Mouse (Mus musculus): Measurements from ENCODE around the gene Taok3. TPM values are rescaled to one million over a fixed set of nuclear protein-coding genes. Genes with fewer than 3 reads are reported as not detected.

The Taok3 gene
- polyA plus RNA-seq, 1 experiment from 2014 or later: 58.1 TPM

DNA sequence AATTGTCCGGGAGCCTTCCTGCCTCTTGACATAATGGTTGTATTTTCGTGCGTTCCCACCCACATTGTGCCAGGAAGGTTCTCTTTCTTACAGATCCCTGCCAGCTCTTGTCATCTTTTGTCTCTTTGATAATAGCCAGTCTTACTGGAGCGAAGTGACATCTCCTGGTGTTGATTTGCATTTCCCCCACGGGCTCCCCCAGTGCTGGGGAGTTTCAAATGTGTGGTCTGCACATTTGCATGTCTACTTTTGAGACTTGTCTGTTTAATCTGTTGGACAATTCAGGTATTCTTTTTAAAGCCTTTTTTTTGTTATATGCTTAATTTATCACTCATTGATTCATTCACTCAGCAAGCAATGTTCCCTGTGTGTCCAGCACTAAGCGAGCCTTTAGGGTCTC is 58.1 kb downstream of the Taok3 start:
- WGBS: 15% methylated on average over 6 of the region's 6 CpGs
- H3K4me2 ChIP-seq (ENCODE audit: low read length): no peak overlapping the region
- no peaks in the 10 kb centered on the region for H3K36me3 ChIP-seq (ENCODE audit: control insufficient read depth, insufficient read depth)
- no peak overlapping the region for H3K27ac ChIP-seq (ENCODE audit: low read length)
- no peak for ATAC-seq
- no peak overlapping the region for H3K4me3 ChIP-seq (replicated peaks; ENCODE audit: low read length)
- no peaks in the 10 kb centered on the region for H3K4me1 ChIP-seq (replicated peaks; ENCODE audit: control insufficient read depth, insufficient read depth, low read length)
- no peak overlapping the region for H3K9ac ChIP-seq (replicated peaks; ENCODE audit: low read depth, low read length)
- no peaks in the 10 kb centered on the region for H3K9me3 ChIP-seq (ENCODE audit: control insufficient read depth, low read length)
- no peaks in the 10 kb centered on the region for H3K27me3 ChIP-seq (replicated peaks; ENCODE audit: control insufficient read depth, insufficient read depth, low read length)

DNA sequence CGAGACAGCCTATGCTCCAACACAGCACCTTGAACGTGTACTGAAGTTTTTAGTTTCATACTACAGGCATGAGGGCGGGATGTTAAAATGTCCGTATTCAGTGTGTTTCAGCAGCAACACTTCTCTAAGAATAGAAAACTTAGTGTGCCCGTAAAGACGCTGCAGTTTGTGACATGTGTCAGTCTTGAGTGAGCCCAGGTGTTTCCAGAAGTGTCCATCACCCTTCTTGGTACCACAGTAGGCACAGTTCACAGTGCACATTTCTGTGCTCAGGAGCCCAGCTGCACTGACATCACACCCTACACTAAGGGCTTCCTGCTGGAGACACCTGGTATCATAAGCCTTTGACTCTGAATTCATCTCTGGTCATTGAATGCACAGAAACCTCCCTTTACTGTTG is 58.6 kb downstream of the Taok3 start:
- WGBS: 54% methylated on average over 6 of the region's 6 CpGs
- Histone ChIP-seq H3K9ac (replicated peaks; ENCODE audit: low read depth, low read length) (no peak overlapping the region), H3K4me2 (ENCODE audit: low read length) (no peak overlapping the region), H3K27ac (ENCODE audit: low read length) (no peak overlapping the region), H3K36me3 (ENCODE audit: control insufficient read depth, insufficient read depth) (no peaks in the 10 kb centered on the region), H3K9me3 (ENCODE audit: control insufficient read depth, low read length) (no peaks in the 10 kb centered on the region), H3K4me1 (replicated peaks; ENCODE audit: control insufficient read depth, insufficient read depth, low read length) (no peaks in the 10 kb centered on the region), H3K4me3 (replicated peaks; ENCODE audit: low read length) (no peak overlapping the region), H3K27me3 (replicated peaks; ENCODE audit: control insufficient read depth, insufficient read depth, low read length) (no peaks in the 10 kb centered on the region)
- ATAC-seq: no peak

DNA sequence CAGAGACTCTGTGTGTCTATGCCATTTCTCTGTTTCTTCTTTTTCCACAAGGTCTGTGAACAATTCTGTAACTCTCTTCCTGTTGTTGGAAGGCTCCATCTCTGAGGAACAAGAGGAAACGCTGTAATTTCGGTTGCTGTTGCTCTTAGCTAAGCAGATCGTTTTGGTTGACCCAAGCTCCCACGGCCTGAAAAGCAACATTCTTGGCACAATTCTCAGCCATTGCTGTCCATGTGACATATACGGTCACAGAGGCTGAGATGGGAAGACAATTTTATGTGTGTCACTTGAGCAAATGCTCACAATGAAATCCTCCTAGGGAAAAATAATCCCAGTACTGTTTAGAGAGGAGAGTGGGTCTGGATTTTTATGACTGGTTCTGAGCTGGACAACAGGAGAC is 62.0 kb downstream of the Taok3 start:
- Histone ChIP-seq H3K9ac (replicated peaks; ENCODE audit: low read depth, low read length) (no peak overlapping the region), H3K4me2 (ENCODE audit: low read length) (no peak overlapping the region), H3K27ac (ENCODE audit: low read length) (no peak overlapping the region), H3K4me1 (replicated peaks; ENCODE audit: control insufficient read depth, insufficient read depth, low read length) (no peaks in the 10 kb centered on the region), H3K36me3 (ENCODE audit: control insufficient read depth, insufficient read depth) (no peaks in the 10 kb centered on the region; the same call in 1 of the 2 replicates), H3K9me3 (ENCODE audit: control insufficient read depth, low read length) (0 out of 2 replicates have a peak, but pooled peaks cover 2% of the 10 kb centered on the region), H3K4me3 (replicated peaks; ENCODE audit: low read length) (no peak overlapping the region), H3K27me3 (replicated peaks; ENCODE audit: control insufficient read depth, insufficient read depth, low read length) (no peaks in the 10 kb centered on the region)
- 86% methylated on average over 5 of the region's 5 CpGs for WGBS
- no peak for ATAC-seq

DNA sequence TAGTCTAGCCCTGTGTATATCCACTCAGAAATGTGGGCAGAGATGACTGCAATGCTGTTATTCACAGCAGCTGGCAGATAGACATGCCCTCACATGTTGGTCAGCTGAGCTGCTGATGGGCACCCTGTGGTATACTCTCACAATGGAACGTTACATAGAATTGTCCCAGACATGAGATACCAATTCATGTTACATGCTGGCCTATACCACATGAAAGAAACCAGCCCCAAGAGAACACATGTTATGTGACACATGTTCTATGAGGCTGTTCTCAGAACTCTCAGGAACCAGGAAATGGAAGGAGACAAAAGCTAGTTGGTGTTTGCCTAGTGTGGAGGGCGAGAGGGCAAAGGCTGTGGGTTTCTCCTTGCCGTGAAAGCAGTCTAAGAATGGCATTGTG is 62.5 kb downstream of the Taok3 start:
- 92% methylated on average over 3 of the region's 3 CpGs for WGBS
- no peaks in the 10 kb centered on the region for H3K27me3 ChIP-seq (replicated peaks; ENCODE audit: control insufficient read depth, insufficient read depth, low read length)
- H3K4me3 ChIP-seq (replicated peaks; ENCODE audit: low read length): no peak overlapping the region
- no peak for ATAC-seq
- H3K27ac ChIP-seq (ENCODE audit: low read length): no peak overlapping the region
- H3K9me3 ChIP-seq (ENCODE audit: control insufficient read depth, low read length): 0 out of 2 replicates have a peak, but pooled peaks cover 2% of the 10 kb centered on the region
- H3K9ac ChIP-seq (replicated peaks; ENCODE audit: low read depth, low read length): no peak overlapping the region
- no peaks in the 10 kb centered on the region; the same call in 1 of the 2 replicates for H3K36me3 ChIP-seq (ENCODE audit: control insufficient read depth, insufficient read depth)
- no peaks in the 10 kb centered on the region for H3K4me1 ChIP-seq (replicated peaks; ENCODE audit: control insufficient read depth, insufficient read depth, low read length)
- H3K4me2 ChIP-seq (ENCODE audit: low read length): no peak overlapping the region

DNA sequence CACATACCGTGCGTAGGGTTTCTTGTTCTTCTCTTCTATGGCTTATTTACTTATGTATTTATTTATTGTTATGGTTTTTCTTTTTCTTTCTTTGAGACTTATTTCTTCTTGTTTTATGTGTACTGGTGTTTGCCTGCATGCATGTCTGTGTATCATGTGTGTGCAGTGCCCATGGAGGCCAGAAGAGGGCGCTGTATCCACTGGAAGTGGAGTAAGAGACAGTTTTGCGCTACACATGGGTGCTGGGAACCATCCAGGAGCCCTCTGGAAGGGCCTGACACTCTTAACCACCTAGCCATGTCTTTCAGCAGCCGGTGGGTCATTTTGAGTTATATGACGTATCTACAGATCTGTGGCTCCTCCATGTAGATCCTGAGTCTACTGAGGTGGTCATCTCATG is 64.9 kb downstream of the Taok3 start:
- H3K4me3 ChIP-seq (replicated peaks; ENCODE audit: low read length): no peak overlapping the region
- no peaks in the 10 kb centered on the region for H3K27me3 ChIP-seq (replicated peaks; ENCODE audit: control insufficient read depth, insufficient read depth, low read length)

DNA sequence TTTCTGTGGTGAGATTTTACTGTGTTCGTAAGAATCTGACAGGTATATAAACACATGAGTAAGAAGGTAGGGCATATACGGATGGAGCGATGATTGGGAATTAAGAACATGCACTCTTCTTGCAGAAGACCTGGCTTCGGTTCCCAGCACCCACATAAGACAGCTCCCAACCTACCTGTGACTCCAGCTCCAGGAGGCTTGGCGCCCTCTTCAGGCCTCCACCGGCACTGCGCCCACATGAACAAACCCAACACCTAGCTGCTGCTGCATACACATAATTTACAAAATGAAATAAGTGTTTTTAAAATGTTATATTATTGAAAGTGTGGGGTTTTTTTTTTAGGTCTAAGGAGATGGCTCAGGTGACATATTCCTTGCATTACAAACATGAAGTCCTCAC is 65.7 kb downstream of the Taok3 start:
- 91% methylated on average over 7 of the region's 7 CpGs for WGBS
- H3K4me2 ChIP-seq (ENCODE audit: low read length): no peak overlapping the region
- ATAC-seq: no peak
- H3K27me3 ChIP-seq (replicated peaks; ENCODE audit: control insufficient read depth, insufficient read depth, low read length): no peaks in the 10 kb centered on the region
- 0 out of 2 replicates have a peak, but pooled peaks cover 2% of the 10 kb centered on the region for H3K9me3 ChIP-seq (ENCODE audit: control insufficient read depth, low read length)
- no peaks in the 10 kb centered on the region for H3K4me1 ChIP-seq (replicated peaks; ENCODE audit: control insufficient read depth, insufficient read depth, low read length)
- H3K27ac ChIP-seq (ENCODE audit: low read length): no peak overlapping the region
- H3K9ac ChIP-seq (replicated peaks; ENCODE audit: low read depth, low read length): no peak overlapping the region
- H3K36me3 ChIP-seq (ENCODE audit: control insufficient read depth, insufficient read depth): no peaks in the 10 kb centered on the region; the same call in 1 of the 2 replicates
- H3K4me3 ChIP-seq (replicated peaks; ENCODE audit: low read length): no peak overlapping the region

More for the DNA sequence above, 64.9 kb downstream of the Taok3 start:
- 0 out of 2 replicates have a peak, but pooled peaks cover 2% of the 10 kb centered on the region for H3K9me3 ChIP-seq (ENCODE audit: control insufficient read depth, low read length)
- ATAC-seq: no peak
- WGBS: 86% methylated on average over 6 of the region's 6 CpGs
- no peak overlapping the region for H3K9ac ChIP-seq (replicated peaks; ENCODE audit: low read depth, low read length)
- no peak overlapping the region for H3K4me2 ChIP-seq (ENCODE audit: low read length)
- H3K27ac ChIP-seq (ENCODE audit: low read length): no peak overlapping the region
- no peaks in the 10 kb centered on the region; the same call in 1 of the 2 replicates for H3K36me3 ChIP-seq (ENCODE audit: control insufficient read depth, insufficient read depth)
- no peaks in the 10 kb centered on the region for H3K4me1 ChIP-seq (replicated peaks; ENCODE audit: control insufficient read depth, insufficient read depth, low read length)

DNA sequence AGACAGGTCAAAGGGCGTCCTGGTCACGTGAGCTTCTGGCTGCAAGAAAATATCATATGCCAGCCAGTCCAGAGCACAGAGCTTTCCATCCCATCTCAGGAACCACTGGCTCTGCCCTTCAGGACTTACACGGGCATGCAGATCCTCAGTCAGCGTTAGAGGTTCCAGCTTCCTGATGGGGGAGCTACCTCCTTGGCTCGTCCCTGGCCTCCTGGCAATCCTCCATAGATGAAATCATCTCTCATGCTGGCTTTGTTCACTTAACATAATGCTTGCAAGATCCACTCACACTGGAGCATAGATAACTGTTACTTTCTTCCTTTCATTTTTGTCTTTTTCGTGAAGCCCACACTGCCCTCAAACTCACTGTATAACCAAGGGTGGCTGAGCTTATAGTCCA is 72.1 kb downstream of the Taok3 start:
- no peak overlapping the region for H3K9ac ChIP-seq (replicated peaks; ENCODE audit: low read depth, low read length)
- H3K36me3 ChIP-seq (ENCODE audit: control insufficient read depth, insufficient read depth): no peaks in the 10 kb centered on the region
- no peaks in the 10 kb centered on the region for H3K4me1 ChIP-seq (replicated peaks; ENCODE audit: control insufficient read depth, insufficient read depth, low read length)
- H3K4me3 ChIP-seq (replicated peaks; ENCODE audit: low read length): no peak overlapping the region
- no peak overlapping the region for H3K4me2 ChIP-seq (ENCODE audit: low read length)
- H3K27ac ChIP-seq (ENCODE audit: low read length): no peak overlapping the region
- no peak for ATAC-seq
- H3K27me3 ChIP-seq (replicated peaks; ENCODE audit: control insufficient read depth, insufficient read depth, low read length): no peaks in the 10 kb centered on the region
- H3K9me3 ChIP-seq (ENCODE audit: control insufficient read depth, low read length): no peaks in the 10 kb centered on the region
- WGBS: 77% methylated on average over 6 of the region's 6 CpGs

DNA sequence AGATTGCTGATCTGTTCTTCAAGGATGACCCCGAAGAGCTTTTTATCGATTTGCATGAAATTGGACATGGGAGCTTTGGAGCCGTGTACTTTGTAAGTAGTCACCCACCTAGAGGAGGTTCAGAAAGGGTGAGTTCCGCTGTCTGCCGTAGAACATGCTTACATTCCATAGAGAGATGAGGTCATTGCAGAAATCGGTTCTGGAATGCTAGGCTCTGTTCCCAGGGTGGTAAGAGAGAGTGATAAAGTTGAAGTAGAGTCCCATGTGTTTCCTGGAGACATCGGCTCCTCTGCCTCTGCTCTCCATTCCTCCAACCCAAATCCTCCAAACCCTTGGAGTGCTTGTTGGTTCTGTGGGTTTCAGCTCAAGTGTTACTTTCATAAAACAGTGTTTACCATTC is 73.8 kb downstream of the Taok3 start:
- Histone ChIP-seq H3K4me3 (replicated peaks; ENCODE audit: low read length) (no peak overlapping the region), H3K36me3 (ENCODE audit: control insufficient read depth, insufficient read depth) (no peaks in the 10 kb centered on the region), H3K27ac (ENCODE audit: low read length) (no peak overlapping the region), H3K9ac (replicated peaks; ENCODE audit: low read depth, low read length) (no peak overlapping the region), H3K4me2 (ENCODE audit: low read length) (no peak overlapping the region), H3K9me3 (ENCODE audit: control insufficient read depth, low read length) (no peaks in the 10 kb centered on the region), H3K27me3 (replicated peaks; ENCODE audit: control insufficient read depth, insufficient read depth, low read length) (no peaks in the 10 kb centered on the region), H3K4me1 (replicated peaks; ENCODE audit: control insufficient read depth, insufficient read depth, low read length) (no peaks in the 10 kb centered on the region)
- no peak for ATAC-seq
- 91% methylated on average over 7 of the region's 7 CpGs for WGBS

DNA sequence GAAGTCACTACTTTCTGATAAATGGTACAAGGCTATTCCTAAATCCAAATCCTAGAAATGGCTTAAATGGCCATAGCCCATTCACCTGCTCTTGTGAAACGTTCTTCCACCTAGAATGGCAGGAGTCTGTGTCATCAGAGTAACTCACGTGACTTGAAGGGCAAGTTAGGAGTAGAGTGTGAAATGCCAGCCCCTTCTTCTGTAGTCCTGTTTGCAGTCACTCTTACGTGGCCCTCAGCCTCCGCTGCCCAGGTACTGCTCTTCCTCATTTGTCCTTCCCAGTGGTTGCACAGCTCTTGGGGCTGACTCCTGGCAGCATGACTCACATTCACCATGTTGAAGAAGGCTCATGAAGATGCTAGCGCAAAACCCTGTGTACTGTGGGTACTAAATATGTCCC is 74.7 kb downstream of the Taok3 start:
- no peak overlapping the region for H3K4me3 ChIP-seq (replicated peaks; ENCODE audit: low read length)
- H3K27me3 ChIP-seq (replicated peaks; ENCODE audit: control insufficient read depth, insufficient read depth, low read length): no peaks in the 10 kb centered on the region
- no peak overlapping the region for H3K27ac ChIP-seq (ENCODE audit: low read length)
- no peaks in the 10 kb centered on the region for H3K36me3 ChIP-seq (ENCODE audit: control insufficient read depth, insufficient read depth)
- no peak overlapping the region for H3K4me2 ChIP-seq (ENCODE audit: low read length)
- no peaks in the 10 kb centered on the region for H3K4me1 ChIP-seq (replicated peaks; ENCODE audit: control insufficient read depth, insufficient read depth, low read length)
- H3K9me3 ChIP-seq (ENCODE audit: control insufficient read depth, low read length): no peaks in the 10 kb centered on the region
- ATAC-seq: no peak
- WGBS: 94% methylated on average over 5 of the region's 5 CpGs
- H3K9ac ChIP-seq (replicated peaks; ENCODE audit: low read depth, low read length): no peak overlapping the region

DNA sequence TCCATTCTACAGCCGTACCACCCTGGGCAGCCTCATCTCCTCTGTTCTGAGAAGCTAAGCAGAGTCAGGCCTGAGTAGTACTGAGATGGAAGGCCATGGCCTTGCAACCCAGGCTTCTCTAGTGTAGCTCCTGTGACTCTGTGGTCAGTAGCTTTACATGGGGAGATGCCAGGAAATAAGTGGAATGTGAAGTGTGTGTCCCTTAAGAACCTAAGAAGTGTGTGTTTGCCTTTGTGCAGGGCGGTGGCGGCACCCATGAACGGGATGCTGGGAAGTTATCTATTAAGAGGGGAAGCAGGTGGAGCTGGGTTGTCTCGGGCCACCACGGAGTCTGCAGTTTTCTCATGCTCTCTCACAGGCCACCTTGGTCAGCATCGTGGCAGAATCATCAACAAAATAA is 76.6 kb downstream of the Taok3 start:
- no peak overlapping the region for H3K4me3 ChIP-seq (replicated peaks; ENCODE audit: low read length)
- H3K27me3 ChIP-seq (replicated peaks; ENCODE audit: control insufficient read depth, insufficient read depth, low read length): no peaks in the 10 kb centered on the region
- H3K36me3 ChIP-seq (ENCODE audit: control insufficient read depth, insufficient read depth): no peaks in the 10 kb centered on the region
- ATAC-seq: no peak
- H3K9ac ChIP-seq (replicated peaks; ENCODE audit: low read depth, low read length): no peak overlapping the region
- H3K4me2 ChIP-seq (ENCODE audit: low read length): no peak overlapping the region
- no peaks in the 10 kb centered on the region for H3K9me3 ChIP-seq (ENCODE audit: control insufficient read depth, low read length)
- H3K4me1 ChIP-seq (replicated peaks; ENCODE audit: control insufficient read depth, insufficient read depth, low read length): no peaks in the 10 kb centered on the region
- WGBS: 89% methylated on average over 7 of the region's 7 CpGs
- no peak overlapping the region for H3K27ac ChIP-seq (ENCODE audit: low read length)
